21 mouse cellular contexts compared by ENCODE assay signal in genomic region chr1:70371721-70372120, GRCm38 (mm10).
DNase-seq lines count a peak whose midpoint lies in the region; ATAC-seq lines count a peak whose summit lies in the region.
"Had no signal": no experiment of that assay in that cellular context is flagged by ENCODE, and none has a peak within 500 bp of the region (broad histone marks: within the 10 kb centered on the region; RNA-seq: fewer than 3 reads in every experiment).

No protein-coding gene starts in this region.

- no peak for ATAC-seq in midbrain, embryonic 14.5 days (ENCODE audit: low FRiP score, low TSS enrichment)
- no peak for ATAC-seq in midbrain, embryonic 11.5 days (ENCODE audit: low FRiP score)
- ATAC-seq: hindbrain, embryonic 16.5 days; intestine, postnatal 0 days; midbrain, embryonic 13.5 days had no signal

- H3K4me3 ChIP-seq in midbrain, embryonic 14.5 days (replicated peaks; ENCODE audit: low read depth, low read length), result no peak overlapping the region
- no peak overlapping the region for H3K4me3 ChIP-seq in midbrain, embryonic 11.5 days (ENCODE audit: low read depth, low read length)
- H3K4me3 ChIP-seq: embryonic facial prominence, embryonic 13.5 days; heart, embryonic 13.5 days; midbrain, embryonic 13.5 days; neural tube, embryonic 13.5 days had no signal

- no peaks in the 10 kb centered on the region for H3K9me3 ChIP-seq in midbrain, embryonic 14.5 days (ENCODE audit: control insufficient read depth, low read length)
- no peaks in the 10 kb centered on the region for H3K9me3 ChIP-seq in midbrain, embryonic 11.5 days (ENCODE audit: control insufficient read depth, low read length)
- H3K9me3 ChIP-seq: embryonic facial prominence, embryonic 13.5 days; heart, embryonic 13.5 days; midbrain, embryonic 13.5 days; neural tube, embryonic 13.5 days had no signal

- H3K9ac ChIP-seq in midbrain, embryonic 14.5 days (replicated peaks; ENCODE audit: low read length), result no peak overlapping the region
- no peak overlapping the region for H3K9ac ChIP-seq in midbrain, embryonic 11.5 days (ENCODE audit: low read length)
- H3K9ac ChIP-seq: embryonic facial prominence, embryonic 13.5 days; heart, embryonic 13.5 days; midbrain, embryonic 13.5 days; neural tube, embryonic 13.5 days had no signal

- no peaks in the 10 kb centered on the region for H3K4me1 ChIP-seq in midbrain, embryonic 14.5 days (ENCODE audit: control insufficient read depth, insufficient read depth, low read length)
- no peaks in the 10 kb centered on the region for H3K4me1 ChIP-seq in midbrain, embryonic 11.5 days (ENCODE audit: control insufficient read depth, insufficient read depth, low read length)
- H3K4me1 ChIP-seq: embryonic facial prominence, embryonic 13.5 days; heart, embryonic 13.5 days; midbrain, embryonic 13.5 days; neural tube, embryonic 13.5 days had no signal

- no peaks in the 10 kb centered on the region for H3K27me3 ChIP-seq in midbrain, embryonic 14.5 days (ENCODE audit: control insufficient read depth, insufficient read depth, low read length)
- H3K27me3 ChIP-seq in midbrain, embryonic 11.5 days (ENCODE audit: control insufficient read depth, insufficient read depth, low read length), result no peaks in the 10 kb centered on the region
- H3K27me3 ChIP-seq: embryonic facial prominence, embryonic 13.5 days; heart, embryonic 13.5 days; midbrain, embryonic 13.5 days; neural tube, embryonic 13.5 days had no signal

- H3K36me3 ChIP-seq in midbrain, embryonic 14.5 days (ENCODE audit: control insufficient read depth, insufficient read depth, low read length), result no peaks in the 10 kb centered on the region
- no peaks in the 10 kb centered on the region for H3K36me3 ChIP-seq in midbrain, embryonic 11.5 days (ENCODE audit: control insufficient read depth, insufficient read depth, low read length)
- H3K36me3 ChIP-seq: embryonic facial prominence, embryonic 13.5 days; heart, embryonic 13.5 days; midbrain, embryonic 13.5 days; neural tube, embryonic 13.5 days had no signal

- H3K4me2 ChIP-seq in midbrain, embryonic 14.5 days (ENCODE audit: low read length), result no peak overlapping the region
- H3K4me2 ChIP-seq in midbrain, embryonic 11.5 days, result no peak overlapping the region
- H3K4me2 ChIP-seq: embryonic facial prominence, embryonic 13.5 days; heart, embryonic 13.5 days; liver, embryonic 11.5 days; midbrain, embryonic 13.5 days; neural tube, embryonic 13.5 days had no signal

- peak; percentile 39 to 45 for DNase-seq in cerebellum, postnatal 36 days
- DNase-seq in cerebellum, adult 11 months, result no peak
- peak; percentile 10 to 16 for DNase-seq in layer of hippocampus, postnatal 10 days (ENCODE audit: low spot score in 2 of 2)
- no peak for DNase-seq in layer of hippocampus, adult 9-11 months
- peak; percentile 3 for DNase-seq in midbrain, embryonic 14.5 days
- no peak for DNase-seq in midbrain, embryonic 11.5 days (ENCODE audit: low spot score, missing footprints)
- peak; percentile 10 for DNase-seq in right cerebral cortex, postnatal 14 days
- DNase-seq in retina, postnatal 1 day, result no peak
- DNase-seq: adrenal gland, postnatal 36 days; heart, adult 18-20 months; heart, postnatal 36 days; lung, adult 18-20 months; spleen, adult 18-20 months; thymus, adult 18-20 months had no signal

- 88% methylated on average over 4 of the region's 4 CpGs for WGBS in midbrain, embryonic 14.5 days
- 82% methylated on average over 4 of the region's 4 CpGs for WGBS in midbrain, embryonic 11.5 days

- H3K27ac ChIP-seq in midbrain, embryonic 14.5 days (replicated peaks; ENCODE audit: low read depth, low read length), result no peak overlapping the region
- no peak overlapping the region for H3K27ac ChIP-seq in midbrain, embryonic 11.5 days (ENCODE audit: low read depth, low read length)
- H3K27ac ChIP-seq: embryonic facial prominence, embryonic 13.5 days; heart, embryonic 13.5 days; midbrain, embryonic 13.5 days; neural tube, embryonic 13.5 days had no signal

Comparison
In these comparisons a context has a peak if more than half of its experiments do, and no peak if none do; other contexts are left out.
1. DNase-seq: peak in cerebellum, postnatal 36 days (2 of 2), layer of hippocampus, postnatal 10 days (2 of 2), midbrain, embryonic 14.5 days (single experiment) and right cerebral cortex, postnatal 14 days (single experiment); none in cerebellum, adult 11 months (single experiment), layer of hippocampus, adult 9-11 months (single experiment), midbrain, embryonic 11.5 days (single experiment) and retina, postnatal 1 day (single experiment).